Mouse (Mus musculus): ENCODE results near the gene Zfp541.

DNA sequence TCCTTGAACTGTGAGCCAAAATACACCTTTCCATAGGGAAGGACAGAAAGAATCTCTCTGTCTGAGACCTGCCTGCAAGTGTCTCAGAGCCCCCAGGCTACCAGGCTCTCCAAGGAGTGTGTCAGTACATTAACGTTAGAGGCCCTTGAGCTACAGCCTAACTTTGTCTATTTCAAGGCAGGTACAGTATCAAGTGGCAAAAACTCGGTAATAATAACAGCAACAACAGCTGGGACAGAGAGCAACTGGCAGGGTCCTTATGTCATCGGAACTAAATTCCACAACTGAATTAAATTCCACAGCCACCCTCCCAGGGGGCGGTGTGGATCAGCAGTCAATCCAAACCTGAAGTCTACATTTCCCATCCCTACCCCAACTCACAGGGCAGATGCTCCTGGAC, 30.5 kb upstream of the Zfp541 start:
- TF ChIP-seq CTCF (IDR thresholded peaks at IDR 0.05), result no peak
- no peak for TF ChIP-seq EP300 (IDR thresholded peaks at IDR 0.05)

All from lung, postnatal 0 days (tissue).